Mouse (Mus musculus): ENCODE results near the gene Cbx4.

The Cbx4 gene

GRCm38 (mm10) chr11:119051426-119051825 is 34.6 kb downstream of the Cbx4 start:
- in situ Hi-C loops (cut with MboI; ENCODE audit: low pct_unique_long_range_greater_than_20kb in 1 of 2, low sequenced_read_pairs in 2 of 2, unreplicated experiment in 1 of 2), result loop anchor here in 1 of 2 experiments (5.0 kb wide), 1 partner anchor 41 kb away; no protein-coding TSS in a partner anchor

DNA sequence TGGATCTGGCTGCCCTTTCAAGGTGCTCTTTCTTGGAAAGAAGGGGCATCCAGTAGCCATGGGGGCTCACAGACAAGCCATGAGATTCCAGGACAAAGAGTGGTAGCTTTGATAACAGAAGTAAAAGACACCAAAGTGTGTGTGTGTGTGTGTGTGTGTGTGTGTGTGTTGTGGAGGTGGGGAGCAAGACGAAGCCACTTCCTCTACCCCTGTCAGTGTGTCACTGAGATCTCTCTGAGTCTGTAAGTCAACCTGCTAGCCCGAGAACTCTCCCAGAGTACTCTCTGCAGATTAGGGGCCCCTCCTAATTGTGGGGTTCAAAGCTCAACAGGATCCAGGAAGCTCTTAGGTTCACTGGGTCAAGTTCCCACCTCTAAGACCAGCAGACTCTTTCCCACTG is 35.7 kb downstream of the Cbx4 start:
- in situ Hi-C loops (cut with MboI; ENCODE audit: low pct_unique_long_range_greater_than_20kb in 1 of 2, low sequenced_read_pairs in 2 of 2, unreplicated experiment in 1 of 2), result loop anchor here in 1 of 2 experiments (5.0 kb wide), 1 partner anchor 42 kb away; no protein-coding TSS in a partner anchor

- in situ Hi-C loops (cut with MboI; ENCODE audit: low pct_unique_long_range_greater_than_20kb in 1 of 2, low sequenced_read_pairs in 2 of 2, unreplicated experiment in 1 of 2), result no loop called here
Measured at GRCm38 (mm10) chr11:119048133-119048510, 37.9 kb downstream of the Cbx4 start.

DNA sequence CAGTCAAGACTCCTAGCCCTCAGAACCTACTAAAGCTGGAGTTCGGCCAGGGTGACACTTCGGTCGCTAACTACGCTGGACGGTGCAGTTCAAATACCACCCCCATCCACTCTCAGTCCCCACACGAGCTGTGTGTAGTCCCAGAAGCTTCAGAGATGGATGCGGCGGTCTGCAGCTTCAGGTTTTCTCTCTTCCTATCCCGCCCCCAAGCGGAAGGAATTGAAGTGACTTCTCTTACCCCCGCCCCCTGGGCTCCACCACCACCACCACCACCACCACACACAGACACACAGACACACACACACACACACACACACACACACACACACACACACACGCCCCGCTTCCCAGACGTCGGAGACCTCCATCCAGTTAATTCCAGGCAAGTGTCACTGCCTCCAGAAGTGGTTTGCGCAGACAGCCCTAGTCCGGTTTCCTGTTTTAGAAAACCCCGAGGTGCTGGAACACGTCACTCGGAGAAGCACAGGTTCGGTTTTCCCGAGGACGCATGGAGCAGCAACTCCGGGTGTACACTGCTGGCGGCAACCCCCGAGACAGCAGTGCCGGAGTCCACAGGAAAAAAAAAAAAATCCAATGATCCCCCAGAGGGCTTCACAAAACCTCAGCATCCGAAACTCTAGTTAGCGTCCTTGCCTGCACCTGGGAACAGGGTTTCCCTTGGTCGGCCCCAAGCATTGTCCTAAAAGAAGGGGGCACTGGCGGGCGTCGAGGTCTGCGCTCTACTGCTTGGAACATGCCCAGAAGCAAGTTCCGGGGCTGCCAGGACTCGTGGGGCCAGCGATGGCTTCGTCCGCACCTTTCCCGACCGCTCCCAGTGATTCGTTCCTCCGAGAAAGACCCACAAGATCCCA is 38.5 kb downstream of the Cbx4 start:
- in situ Hi-C loops (cut with MboI; ENCODE audit: low pct_unique_long_range_greater_than_20kb in 1 of 2, low sequenced_read_pairs in 2 of 2, unreplicated experiment in 1 of 2), result no loop called here

DNA sequence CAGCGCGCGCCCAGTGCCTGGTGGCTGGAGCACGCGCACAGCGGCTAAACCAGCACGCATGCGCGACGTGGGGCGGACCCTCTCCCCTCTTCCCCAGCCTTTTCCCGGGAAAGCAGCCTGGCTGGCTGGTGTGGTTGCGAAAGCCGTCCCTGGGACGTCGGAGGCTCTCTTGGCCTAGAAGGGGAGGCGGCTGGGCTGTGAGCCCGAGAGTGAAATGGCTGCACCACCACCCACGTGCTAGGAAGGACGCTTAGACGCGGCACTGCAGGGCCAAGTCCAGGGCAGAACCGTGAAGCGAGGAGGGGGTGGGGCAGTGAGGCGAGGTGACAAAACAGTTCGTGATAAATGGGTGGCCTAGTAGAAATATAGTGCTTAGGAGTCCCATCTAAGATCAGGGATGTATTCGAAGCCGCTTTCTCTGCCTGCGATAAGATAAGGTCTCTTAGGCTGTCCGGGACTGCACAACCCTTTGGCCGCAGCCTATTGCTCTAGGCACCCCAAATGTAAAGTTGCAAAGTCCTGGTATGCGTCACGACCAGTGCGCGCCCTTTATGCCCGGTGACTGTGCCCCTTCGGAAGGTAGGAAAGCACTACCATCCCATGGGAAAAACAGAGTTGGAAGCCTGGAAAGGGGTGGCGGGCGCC is 39.3 kb downstream of the Cbx4 start:
- in situ Hi-C loops (cut with MboI; ENCODE audit: low pct_unique_long_range_greater_than_20kb in 1 of 2, low sequenced_read_pairs in 2 of 2, unreplicated experiment in 1 of 2), result no loop called here

GRCm38 (mm10) chr11:119044551-119045337 is 41.3 kb downstream of the Cbx4 start:
- in situ Hi-C loops (cut with MboI; ENCODE audit: low pct_unique_long_range_greater_than_20kb in 1 of 2, low sequenced_read_pairs in 2 of 2, unreplicated experiment in 1 of 2), result no loop called here

DNA sequence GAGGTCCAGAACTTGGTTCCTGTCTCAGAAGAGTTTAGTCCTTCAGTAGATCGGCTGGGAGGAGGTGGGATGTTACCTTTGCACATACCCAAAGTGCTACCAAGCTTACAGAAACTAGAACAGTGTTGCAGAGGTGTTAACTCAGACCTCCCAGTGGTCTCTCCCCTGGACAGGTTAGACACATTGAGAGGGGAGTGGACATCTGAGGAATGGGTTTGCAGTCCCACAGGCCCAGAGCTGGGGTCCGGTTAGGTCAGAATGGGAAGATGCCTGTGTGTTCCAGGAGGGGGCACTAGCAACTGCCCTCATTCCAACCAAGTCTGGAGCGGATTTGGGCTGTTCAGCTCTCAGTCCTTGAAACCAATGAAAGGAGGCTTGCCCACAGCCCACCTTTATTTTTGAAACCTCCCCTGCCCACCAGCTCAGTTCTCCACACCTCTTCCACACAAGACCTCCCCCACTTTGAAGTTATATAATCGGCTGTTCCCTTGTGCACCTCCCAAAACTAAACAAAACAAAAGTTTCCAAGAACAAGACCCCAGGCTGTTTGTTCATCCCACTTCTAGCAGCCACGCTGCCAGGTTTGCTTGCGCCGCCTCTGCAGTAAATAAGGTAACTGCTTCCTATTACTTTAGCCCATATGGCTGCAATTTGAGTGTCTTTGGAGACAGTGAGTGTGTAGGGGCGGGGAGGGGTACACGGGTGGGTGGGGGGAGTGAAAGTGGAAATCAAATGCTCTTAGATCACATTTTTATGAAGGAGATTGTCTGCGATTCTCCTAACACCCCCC is 42.1 kb downstream of the Cbx4 start:
- in situ Hi-C loops (cut with MboI; ENCODE audit: low pct_unique_long_range_greater_than_20kb in 1 of 2, low sequenced_read_pairs in 2 of 2, unreplicated experiment in 1 of 2), result no loop called here

- in situ Hi-C loops (cut with MboI; ENCODE audit: low pct_unique_long_range_greater_than_20kb in 1 of 2, low sequenced_read_pairs in 2 of 2, unreplicated experiment in 1 of 2), result no loop called here
Measured at GRCm38 (mm10) chr11:119043273-119043540, 42.8 kb downstream of the Cbx4 start.

DNA sequence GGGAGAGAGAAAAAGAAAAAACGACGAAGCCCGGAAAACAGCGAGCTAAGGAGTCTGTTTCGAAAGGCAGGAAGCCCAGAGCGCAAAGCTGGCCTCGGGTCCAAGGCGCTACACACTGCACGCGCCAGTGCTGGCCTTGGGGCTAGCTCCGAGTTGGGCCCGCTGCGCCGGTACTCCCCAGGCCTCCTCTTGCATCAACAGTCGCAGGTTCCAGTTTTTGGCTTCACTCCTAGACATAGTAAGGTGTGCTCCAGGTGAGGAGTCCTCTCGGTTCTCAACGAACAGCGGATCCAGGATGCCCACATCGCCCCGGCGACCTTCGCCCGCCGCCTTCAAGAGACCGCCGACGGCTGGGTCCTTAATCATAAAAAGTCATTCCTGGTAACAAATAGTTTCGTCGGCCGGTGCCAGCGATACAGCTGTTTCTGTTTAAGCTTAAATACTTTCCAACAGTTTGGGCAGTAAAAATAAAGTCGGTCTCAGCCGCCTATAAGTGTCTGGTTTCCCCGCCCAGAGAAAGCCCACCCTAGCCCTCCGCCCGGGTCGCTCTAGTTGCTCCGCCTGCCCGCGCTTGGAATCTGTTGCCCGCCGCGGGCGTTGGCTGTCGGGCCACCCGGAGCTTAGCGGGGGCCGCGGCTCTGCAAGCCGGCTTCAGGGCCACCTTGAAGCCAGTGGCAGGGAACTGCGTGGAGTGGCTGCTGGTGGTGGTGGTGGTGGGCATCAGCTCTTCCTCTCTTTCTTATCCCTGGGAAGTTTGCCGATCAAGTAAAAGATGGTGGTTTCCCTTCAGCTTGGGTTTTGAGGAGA is 43.4 kb downstream of the Cbx4 start:
- in situ Hi-C loops (cut with MboI; ENCODE audit: low pct_unique_long_range_greater_than_20kb in 1 of 2, low sequenced_read_pairs in 2 of 2, unreplicated experiment in 1 of 2), result no loop called here

- in situ Hi-C loops (cut with MboI; ENCODE audit: low pct_unique_long_range_greater_than_20kb in 1 of 2, low sequenced_read_pairs in 2 of 2, unreplicated experiment in 1 of 2), result no loop called here
Measured at GRCm38 (mm10) chr11:119041750-119042465, 44.1 kb downstream of the Cbx4 start.

- in situ Hi-C loops (cut with MboI; ENCODE audit: low pct_unique_long_range_greater_than_20kb in 1 of 2, low sequenced_read_pairs in 2 of 2, unreplicated experiment in 1 of 2), result no loop called here
Measured at GRCm38 (mm10) chr11:119041325-119041716, 44.7 kb downstream of the Cbx4 start.

- in situ Hi-C loops (cut with MboI; ENCODE audit: low pct_unique_long_range_greater_than_20kb in 1 of 2, low sequenced_read_pairs in 2 of 2, unreplicated experiment in 1 of 2), result no loop called here
Measured at GRCm38 (mm10) chr11:119040600-119041324, 45.3 kb downstream of the Cbx4 start, which contains the start of gene Cbx8. Gene Cbx8 (minus strand): TSS chr11:119040969.

- in situ Hi-C loops (cut with MboI; ENCODE audit: low pct_unique_long_range_greater_than_20kb in 1 of 2, low sequenced_read_pairs in 2 of 2, unreplicated experiment in 1 of 2), result loop anchor here in 1 of 2 experiments (10.0 kb wide), 1 partner anchor 45 kb away; the partner anchor contains the start of gene Cbx4
Measured at GRCm38 (mm10) chr11:119039732-119040512, 46.1 kb downstream of the Cbx4 start.

DNA sequence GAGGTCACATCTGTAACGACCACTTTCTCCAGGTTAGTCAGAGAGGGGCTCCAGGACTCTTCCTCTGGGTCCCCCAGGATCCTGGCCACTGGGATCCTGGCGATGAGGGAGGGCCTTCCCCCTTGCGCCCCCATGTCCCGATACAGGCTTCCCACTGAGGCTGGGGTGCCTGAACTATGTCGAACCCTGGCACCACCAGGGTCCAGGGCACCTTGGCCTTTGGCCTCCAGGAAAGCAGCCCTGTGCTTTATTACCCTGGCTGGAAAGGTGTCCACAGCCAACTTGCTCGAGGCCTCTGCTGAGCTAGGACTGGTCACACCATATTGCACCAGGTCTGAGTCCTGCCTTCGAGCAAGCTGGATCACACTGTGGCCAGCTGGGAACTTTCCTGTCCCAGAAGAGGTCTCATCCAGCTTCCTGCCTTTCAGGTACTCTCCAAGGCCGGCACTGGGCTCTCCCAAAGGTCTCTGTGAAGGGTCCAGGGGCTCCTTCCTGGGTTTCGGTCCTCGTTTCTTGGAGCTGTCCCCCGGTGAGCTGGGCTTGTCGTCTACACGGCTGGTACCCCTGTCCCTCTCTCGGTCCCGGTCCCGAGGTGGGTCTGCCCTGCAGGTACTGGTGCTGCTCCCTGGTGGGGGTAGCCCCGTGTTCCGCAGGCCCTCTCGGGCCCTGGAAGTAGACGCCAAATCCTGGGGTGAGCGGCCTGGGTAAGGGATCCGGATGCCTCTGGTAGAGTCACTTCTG is 47.1 kb downstream of the Cbx4 start:
- in situ Hi-C loops (cut with MboI; ENCODE audit: low pct_unique_long_range_greater_than_20kb in 1 of 2, low sequenced_read_pairs in 2 of 2, unreplicated experiment in 1 of 2), result loop anchor here in 1 of 2 experiments (10.0 kb wide), 1 partner anchor 46 kb away; the partner anchor contains the start of gene Cbx4

GRCm38 (mm10) chr11:119037780-119038401 is 48.1 kb downstream of the Cbx4 start:
- in situ Hi-C loops (cut with MboI; ENCODE audit: low pct_unique_long_range_greater_than_20kb in 1 of 2, low sequenced_read_pairs in 2 of 2, unreplicated experiment in 1 of 2), result loop anchor here in 1 of 2 experiments (10.0 kb wide), 1 partner anchor 47 kb away; the partner anchor contains the start of gene Cbx4
